Comparison of ENCODE assay signal across 16 mouse cellular contexts in genomic region chr9:100560251-100560890, GRCm38 (mm10). TPM values are rescaled to one million over a fixed set of nuclear protein-coding genes. Genes with fewer than 3 reads are reported as not detected.
DNase-seq lines count a peak whose midpoint lies in the region; ATAC-seq and TF ChIP-seq lines count a peak whose summit lies in the region.
"Had no signal": no experiment of that assay in that cellular context is flagged by ENCODE, and none has a peak within 500 bp of the region (broad histone marks: within the 10 kb centered on the region; RNA-seq: fewer than 3 reads in every experiment).

No protein-coding gene starts in this region.

- no peaks in the 10 kb centered on the region for H3K4me1 ChIP-seq in lung, postnatal 0 days (ENCODE audit: insufficient read depth, low read depth, low read length)
- 0 out of 2 replicates have a peak, but pooled peaks cover 3% of the 10 kb centered on the region for H3K4me1 ChIP-seq in forebrain, postnatal 0 days (ENCODE audit: insufficient read depth)
- H3K4me1 ChIP-seq: heart, embryonic 12.5 days had no signal

- peak; percentile 75; the same call in 1 of the 2 replicates for ATAC-seq in cerebellum, adult (ENCODE audit: insufficient number of reproducible peaks, low FRiP score, low TSS enrichment)
- no peak for ATAC-seq in lung, postnatal 0 days
- ATAC-seq in forebrain, postnatal 0 days: peak; percentile 84
- no peak for ATAC-seq in erythroid progenitor cell, adult 5-6 weeks (replicated peaks; ENCODE audit: low FRiP score, poor library complexity, severe bottlenecking)
- ATAC-seq: Patski had no signal

- no peaks in the 10 kb centered on the region for H3K27me3 ChIP-seq in lung, postnatal 0 days (replicated peaks; ENCODE audit: insufficient read depth, low read length)
- H3K27me3 ChIP-seq in forebrain, postnatal 0 days (ENCODE audit: insufficient read depth, low read length): no peaks in the 10 kb centered on the region
- H3K27me3 ChIP-seq: heart, embryonic 12.5 days; Patski had no signal

- H3K4me2 ChIP-seq in lung, postnatal 0 days (replicated peaks; ENCODE audit: low read depth, low read length): no peak overlapping the region
- H3K4me2 ChIP-seq in forebrain, postnatal 0 days (ENCODE audit: low read depth): no peak overlapping the region
- H3K4me2 ChIP-seq: heart, embryonic 12.5 days had no signal

- WGBS in lung, postnatal 0 days: 80% methylated on average over 10 of the region's 10 CpGs
- WGBS in forebrain, postnatal 0 days: 56% methylated on average over 10 of the region's 10 CpGs

- no peak for TF ChIP-seq CTCF in lung, postnatal 0 days (IDR thresholded peaks at IDR 0.05)
- TF ChIP-seq CTCF in forebrain, postnatal 0 days (IDR thresholded peaks at IDR 0.05; ENCODE audit: low read depth): no peak

- H3K4me3 ChIP-seq in lung, postnatal 0 days (ENCODE audit: low read depth, low read length): no peak overlapping the region
- H3K4me3 ChIP-seq in forebrain, postnatal 0 days (ENCODE audit: low read depth, low read length): no peak overlapping the region
- H3K4me3 ChIP-seq: heart, embryonic 12.5 days; layer of hippocampus, adult 2 months had no signal

- H3K36me3 ChIP-seq in lung, postnatal 0 days (ENCODE audit: insufficient read depth, low read length): no peaks in the 10 kb centered on the region
- no peaks in the 10 kb centered on the region for H3K36me3 ChIP-seq in forebrain, postnatal 0 days (ENCODE audit: insufficient read depth)
- H3K36me3 ChIP-seq: heart, embryonic 12.5 days had no signal

- no peak for DNase-seq in cerebellum, postnatal 4 days (ENCODE audit: low spot score in 2 of 2)
- DNase-seq in lung, postnatal 0 days (ENCODE audit: low spot score): peak; percentile 9
- DNase-seq in lung, postnatal 4 days: no peak
- peak; percentile 67 to 68 for DNase-seq in cerebellum, adult 18-20 months
- peak; percentile 81 for DNase-seq in forebrain, postnatal 0 days
- DNase-seq in heart, adult 11 months: no peak
- DNase-seq: gastrocnemius, postnatal 36 days; thymus, postnatal 14 days had no signal

- peak; percentile 40; the same call in 1 of the 2 replicates for TF ChIP-seq EP300 in lung, postnatal 0 days (IDR thresholded peaks at IDR 0.05)

- no peak overlapping the region for H3K9ac ChIP-seq in lung, postnatal 0 days (replicated peaks; ENCODE audit: low read depth)
- no peak overlapping the region for H3K9ac ChIP-seq in forebrain, postnatal 0 days
- H3K9ac ChIP-seq: heart, embryonic 12.5 days; liver, embryonic 14.5 days had no signal

- no peak overlapping the region for H3K27ac ChIP-seq in lung, postnatal 0 days (ENCODE audit: low read length)
- no peak overlapping the region for H3K27ac ChIP-seq in forebrain, postnatal 0 days (ENCODE audit: low read depth, low read length)
- H3K27ac ChIP-seq: layer of hippocampus, adult 2 months; liver, embryonic 14.5 days had no signal

- H3K9me3 ChIP-seq in lung, postnatal 0 days (ENCODE audit: low read length): no peaks in the 10 kb centered on the region
- no peaks in the 10 kb centered on the region for H3K9me3 ChIP-seq in forebrain, postnatal 0 days (ENCODE audit: low read length)
- H3K9me3 ChIP-seq: heart, embryonic 12.5 days had no signal

RNA-seq across cellular contexts. Expression of gene Slc35g2, which starts 10.5 kb away (rescaled TPM):
- polyA plus RNA-seq in lung, postnatal 0 days (2015; fragmentation: Nextera tagmentation; extraction: Ambion mirVana): 16.1 and 16.7 TPM in 2 replicates
- total RNA-seq in forebrain, postnatal 0 days (2014; rRNA removed): 9.4 and 13.5 TPM in 2 replicates
- 5.6 and 10.5 TPM in 2 replicates for polyA plus RNA-seq in forebrain, postnatal 0 days (2015; fragmentation: Nextera tagmentation; extraction: Ambion mirVana)
- total RNA-seq in erythroid progenitor cell, adult 5-6 weeks (2015; ENCODE audit: low replicate concordance): not detected in 2 replicates
- not detected in 2 replicates for total RNA-seq in erythroid progenitor cell, adult 5-6 weeks (2017; ENCODE audit: low replicate concordance)
- total RNA-seq: hematopoietic stem cell, adult 5-6 weeks; monocyte, adult 5-6 weeks had no signal

RNA-seq across cellular contexts. Expression of gene Nck1, which starts 14.4 kb away (rescaled TPM):
- polyA plus RNA-seq in lung, postnatal 0 days (2015; fragmentation: Nextera tagmentation; extraction: Ambion mirVana): 77.9 and 87.8 TPM in 2 replicates
- 14.7 and 19.5 TPM in 2 replicates for total RNA-seq in forebrain, postnatal 0 days (2014; rRNA removed)
- 24.4 and 28.0 TPM in 2 replicates for polyA plus RNA-seq in forebrain, postnatal 0 days (2015; fragmentation: Nextera tagmentation; extraction: Ambion mirVana)
- total RNA-seq in erythroid progenitor cell, adult 5-6 weeks (2015; ENCODE audit: low replicate concordance): 20.5 and 21.3 TPM in 2 replicates
- 20.2 and 43.7 TPM in 2 replicates for total RNA-seq in erythroid progenitor cell, adult 5-6 weeks (2017; ENCODE audit: low replicate concordance)

RNA-seq across cellular contexts. Expression of gene Stag1, which starts 37.2 kb away (rescaled TPM):
- 38.1 and 40.1 TPM in 2 replicates for polyA plus RNA-seq in lung, postnatal 0 days (2015; fragmentation: Nextera tagmentation; extraction: Ambion mirVana)
- total RNA-seq in forebrain, postnatal 0 days (2014; rRNA removed): 51.1 and 65.1 TPM in 2 replicates
- 22.4 and 22.9 TPM in 2 replicates for polyA plus RNA-seq in forebrain, postnatal 0 days (2015; fragmentation: Nextera tagmentation; extraction: Ambion mirVana)
- 121 and 177 TPM in 2 replicates for total RNA-seq in erythroid progenitor cell, adult 5-6 weeks (2015; ENCODE audit: low replicate concordance)
- 229 and 248 TPM in 2 replicates for total RNA-seq in erythroid progenitor cell, adult 5-6 weeks (2017; ENCODE audit: low replicate concordance)

Comparison
In these comparisons a context has a peak if more than half of its experiments do, and no peak if none do; other contexts are left out.
1. DNase-seq: peak in lung, postnatal 0 days (single experiment), cerebellum, adult 18-20 months (2 of 2) and forebrain, postnatal 0 days (single experiment); none in cerebellum, postnatal 4 days (0 of 2), lung, postnatal 4 days (0 of 2) and heart, adult 11 months (single experiment).
2. ATAC-seq: peak in cerebellum, adult (single experiment) and forebrain, postnatal 0 days (single experiment); none in lung, postnatal 0 days (single experiment) and erythroid progenitor cell, adult 5-6 weeks (single experiment).
3. RNA of gene Slc35g2, which starts 10.5 kb away (total RNA-seq): 9.4 to 13.5 TPM in forebrain, postnatal 0 days; not detected in erythroid progenitor cell, adult 5-6 weeks; every median in the first group is over 10 times any median in the second.